Mouse (Mus musculus): ENCODE measurements around the gene Pbx1.

DNA sequence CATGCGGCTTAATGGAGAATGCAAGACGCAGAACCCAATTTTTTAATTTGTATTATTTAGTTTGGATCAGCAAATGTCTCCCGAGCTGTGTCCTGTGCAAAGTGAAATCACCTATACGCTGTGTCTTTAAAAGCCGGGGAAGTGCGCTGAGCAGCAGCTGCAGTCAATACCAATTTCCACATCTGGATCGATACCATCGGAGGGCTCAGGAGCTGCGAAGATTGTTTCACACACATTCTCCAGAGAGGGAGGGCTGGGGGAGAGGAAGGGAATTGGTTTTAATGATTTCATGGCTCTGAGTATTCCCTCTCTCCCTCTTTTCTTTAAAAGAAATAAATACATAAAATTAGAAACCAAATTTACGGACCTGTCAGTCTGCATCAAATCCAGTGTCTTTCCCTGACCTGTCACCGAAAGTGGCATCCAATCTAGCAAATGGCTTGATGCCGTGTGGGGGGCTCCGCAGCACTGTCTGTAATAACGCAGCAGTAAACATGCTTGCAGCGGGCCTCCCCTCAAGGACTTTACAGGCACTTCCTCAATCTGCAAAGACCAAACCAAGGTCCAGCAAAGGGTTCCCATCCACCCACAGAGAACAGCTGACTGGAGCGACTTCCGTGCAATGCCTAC lies 43.6 kb upstream of the Pbx1 start:
- TF ChIP-seq POLR2A (IDR thresholded peaks at IDR 0.05; ENCODE audit: insufficient read depth, low read depth, low read length) (no peak), CTCF (IDR thresholded peaks at IDR 0.05; ENCODE audit: insufficient read depth, low read depth, low read length) (no peak)
